Mouse (Mus musculus) myocyte (in vitro differentiated cells): ENCODE measurements around the gene Gpnmb. TPM values are rescaled to one million over a fixed set of nuclear protein-coding genes. Genes with fewer than 3 reads are reported as not detected.

ENCODE experiments used
- polyA plus RNA-seq: library from polyadenylated mRNA; unstranded; fragments of >200 nt; fragmentation: generic; extraction: Trizol; gene quantifications from one replicate; pipeline ENCODE4 v1.2.1, GENCODE M21; 2012; ENCODE audit warnings: missing spikeins

The Gpnmb gene
- polyA plus RNA-seq, 1 experiment = 0.12 TPM

Other genes starting within 250 kb of the Gpnmb start
- gene Tmem176a, start 195.6 kb upstream of the Gpnmb start, polyA plus RNA-seq = 3.0 TPM
- 9.9 TPM for gene Tmem176b, start 195.1 kb upstream of the Gpnmb start, polyA plus RNA-seq
- gene Aoc1, start 163.7 kb upstream of the Gpnmb start, polyA plus RNA-seq = not detected
- not detected for gene 1600015I10Rik, start 106.7 kb upstream of the Gpnmb start, polyA plus RNA-seq
- gene Doxl2, start 61.6 kb upstream of the Gpnmb start, polyA plus RNA-seq = not detected
- gene Svs1, start 49.7 kb upstream of the Gpnmb start, polyA plus RNA-seq = not detected
- gene Malsu1, start 37.2 kb downstream of the Gpnmb start, polyA plus RNA-seq = 19.6 TPM
- gene Igf2bp3, start 178.4 kb downstream of the Gpnmb start, polyA plus RNA-seq = 0.26 TPM
- 26.5 TPM for gene Tra2a, start 227.5 kb downstream of the Gpnmb start, polyA plus RNA-seq